Mouse (Mus musculus): Measurements from ENCODE around the gene Ghrhr. TPM values are rescaled to one million over a fixed set of nuclear protein-coding genes. Genes with fewer than 3 reads are reported as not detected.

The Ghrhr gene
- polyA plus RNA-seq, 1 experiment from 2014 or later = not detected

DNA sequence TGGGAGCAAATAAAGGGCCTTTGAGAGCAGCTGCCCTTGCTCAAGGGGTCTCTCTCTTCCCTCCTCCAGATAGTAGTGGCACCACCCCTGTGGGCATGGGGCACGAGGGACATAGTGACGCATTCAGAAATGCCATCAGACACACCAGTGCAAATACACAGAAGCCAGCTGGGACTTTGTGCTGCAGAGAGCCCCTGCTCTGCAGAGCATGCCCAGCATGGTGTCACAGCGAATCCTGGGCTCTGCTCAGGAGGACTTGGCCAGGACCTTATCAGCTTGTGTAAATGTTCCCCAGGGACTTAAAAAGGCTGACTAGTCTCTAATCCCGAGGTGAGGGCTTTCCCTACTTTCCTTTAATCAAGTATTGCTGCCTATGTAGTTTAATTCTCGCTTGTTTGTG is 34.4 kb upstream of the Ghrhr start:
- H3K9me3 ChIP-seq (replicated peaks) = no peaks in the 10 kb centered on the region
- H3K36me3 ChIP-seq = no peaks in the 10 kb centered on the region
- no peak overlapping the region for H3K9ac ChIP-seq
- 13% methylated on average over 5 of the region's 5 CpGs for WGBS
- no peak overlapping the region for H3K4me3 ChIP-seq
- 0 out of 2 replicates have a peak, but pooled peaks have one; percentile 26 for ATAC-seq (ENCODE audit: insufficient number of reproducible peaks, low FRiP score)
- H3K4me1 ChIP-seq (replicated peaks) = peaks cover 60% of the 10 kb centered on the region
- peaks cover 20% of the 10 kb centered on the region; the same call in 1 of the 2 replicates for H3K27me3 ChIP-seq (replicated peaks)
- H3K4me2 ChIP-seq = no peak overlapping the region
- H3K27ac ChIP-seq (ENCODE audit: poor library complexity, severe bottlenecking) = no peak overlapping the region

DNA sequence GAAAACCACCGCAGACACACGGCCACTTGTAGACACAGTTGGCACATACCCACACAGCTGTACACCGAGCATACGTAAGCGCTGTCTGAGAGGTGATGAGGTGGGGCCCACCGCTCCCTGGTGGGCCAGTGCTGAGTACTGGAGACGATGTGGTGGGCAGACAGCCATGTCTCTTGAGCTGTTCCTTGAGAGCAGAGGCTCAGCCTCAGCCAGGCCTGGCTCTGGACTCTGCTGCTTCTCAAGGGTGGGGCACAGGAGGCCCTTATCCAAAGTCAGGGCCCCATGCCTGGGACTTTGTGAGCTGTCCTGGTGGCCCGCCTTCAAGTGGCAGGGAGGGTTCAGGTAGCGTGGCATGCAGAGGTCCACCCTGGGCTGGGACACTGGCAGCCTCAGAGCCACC is 33.8 kb upstream of the Ghrhr start:
- Histone ChIP-seq H3K36me3 (no peaks in the 10 kb centered on the region), H3K4me2 (no peak overlapping the region), H3K4me3 (no peak overlapping the region), H3K4me1 (replicated peaks) (peaks cover 54% of the 10 kb centered on the region), H3K9ac (no peak overlapping the region), H3K9me3 (replicated peaks) (no peaks in the 10 kb centered on the region), H3K27me3 (replicated peaks) (0 out of 2 replicates have a peak, but pooled peaks cover 17% of the 10 kb centered on the region), H3K27ac (ENCODE audit: poor library complexity, severe bottlenecking) (no peak overlapping the region)
- 0 out of 2 replicates have a peak, but pooled peaks have one; percentile 34 for ATAC-seq (ENCODE audit: insufficient number of reproducible peaks, low FRiP score)
- 62% methylated on average over 9 of the region's 9 CpGs for WGBS

GRCm38 (mm10) chr6:55343446-55343845 is 32.6 kb upstream of the Ghrhr start:
- 83% methylated on average over 10 of the region's 10 CpGs for WGBS
- Histone ChIP-seq H3K4me1 (replicated peaks) (peaks cover 49% of the 10 kb centered on the region), H3K4me3 (no peak overlapping the region), H3K9ac (no peak overlapping the region), H3K27ac (ENCODE audit: poor library complexity, severe bottlenecking) (no peak overlapping the region), H3K9me3 (replicated peaks) (no peaks in the 10 kb centered on the region), H3K27me3 (replicated peaks) (peaks cover 14% of the 10 kb centered on the region; the same call in 1 of the 2 replicates), H3K36me3 (no peaks in the 10 kb centered on the region), H3K4me2 (no peak overlapping the region)
- ATAC-seq (ENCODE audit: insufficient number of reproducible peaks, low FRiP score) = no peak

- Histone ChIP-seq H3K27me3 (replicated peaks) (peaks cover 12% of the 10 kb centered on the region; the same call in 1 of the 2 replicates), H3K9ac (no peak overlapping the region), H3K4me2 (no peak overlapping the region), H3K9me3 (replicated peaks) (no peaks in the 10 kb centered on the region), H3K4me3 (no peak overlapping the region), H3K27ac (ENCODE audit: poor library complexity, severe bottlenecking) (no peak overlapping the region), H3K36me3 (no peaks in the 10 kb centered on the region), H3K4me1 (replicated peaks) (peaks cover 41% of the 10 kb centered on the region)
- no peak for ATAC-seq (ENCODE audit: insufficient number of reproducible peaks, low FRiP score)
- 53% methylated on average over 9 of the region's 9 CpGs for WGBS
Measured at GRCm38 (mm10) chr6:55344291-55345016, 31.6 kb upstream of the Ghrhr start.

- H3K9me3 ChIP-seq (replicated peaks) = peaks cover 7% of the 10 kb centered on the region; the same call in 1 of the 2 replicates
- H3K27me3 ChIP-seq (replicated peaks) = peaks cover 10% of the 10 kb centered on the region; the same call in 1 of the 2 replicates
- ATAC-seq (ENCODE audit: insufficient number of reproducible peaks, low FRiP score) = no peak
- H3K4me1 ChIP-seq (replicated peaks) = peaks cover 34% of the 10 kb centered on the region
- no peak overlapping the region for H3K4me3 ChIP-seq
- H3K9ac ChIP-seq = no peak overlapping the region
- WGBS = 87% methylated on average over 10 of the region's 10 CpGs
- H3K4me2 ChIP-seq = no peak overlapping the region
- no peak overlapping the region for H3K27ac ChIP-seq (ENCODE audit: poor library complexity, severe bottlenecking)
- no peaks in the 10 kb centered on the region for H3K36me3 ChIP-seq
Measured at GRCm38 (mm10) chr6:55345264-55345663, 30.8 kb upstream of the Ghrhr start.

DNA sequence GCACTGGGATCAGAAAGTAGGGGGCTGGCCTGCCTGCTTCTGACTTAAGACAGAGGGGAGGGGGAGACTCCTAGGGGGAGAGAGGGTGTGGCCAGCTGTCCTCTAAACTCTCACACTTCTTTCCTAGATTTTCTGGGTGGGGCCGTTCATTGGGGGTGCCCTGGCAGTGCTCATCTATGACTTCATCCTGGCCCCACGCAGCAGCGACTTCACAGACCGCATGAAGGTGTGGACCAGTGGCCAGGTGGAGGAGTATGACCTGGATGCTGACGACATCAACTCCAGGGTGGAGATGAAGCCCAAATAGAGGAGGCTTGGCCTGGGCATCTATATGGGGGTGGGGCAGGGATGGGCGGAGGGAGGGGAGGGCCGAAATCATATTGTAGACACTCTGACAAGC is 29.6 kb upstream of the Ghrhr start:
- H3K9ac ChIP-seq = no peak overlapping the region
- H3K4me1 ChIP-seq (replicated peaks) = peaks cover 23% of the 10 kb centered on the region
- H3K9me3 ChIP-seq (replicated peaks) = peaks cover 9% of the 10 kb centered on the region; the same call in 1 of the 2 replicates
- 86% methylated on average over 7 of the region's 7 CpGs for WGBS
- H3K27ac ChIP-seq (ENCODE audit: poor library complexity, severe bottlenecking) = no peak overlapping the region
- H3K27me3 ChIP-seq (replicated peaks) = peaks cover 10% of the 10 kb centered on the region; the same call in 1 of the 2 replicates
- H3K36me3 ChIP-seq = no peaks in the 10 kb centered on the region
- ATAC-seq (ENCODE audit: insufficient number of reproducible peaks, low FRiP score) = no peak
- H3K4me2 ChIP-seq = no peak overlapping the region
- H3K4me3 ChIP-seq = no peak overlapping the region

- Histone ChIP-seq H3K36me3 (no peaks in the 10 kb centered on the region), H3K9me3 (replicated peaks) (peaks cover 9% of the 10 kb centered on the region; the same call in 1 of the 2 replicates), H3K4me2 (no peak overlapping the region), H3K9ac (no peak overlapping the region), H3K4me1 (replicated peaks) (peaks cover 11% of the 10 kb centered on the region), H3K27me3 (replicated peaks) (peaks cover 10% of the 10 kb centered on the region; the same call in 1 of the 2 replicates), H3K27ac (ENCODE audit: poor library complexity, severe bottlenecking) (no peak overlapping the region), H3K4me3 (no peak overlapping the region)
- 81% methylated on average over 5 of the region's 5 CpGs for WGBS
- no peak for ATAC-seq (ENCODE audit: insufficient number of reproducible peaks, low FRiP score)
Measured at GRCm38 (mm10) chr6:55347711-55348571, 28.2 kb upstream of the Ghrhr start.

- Histone ChIP-seq H3K9ac (no peak overlapping the region), H3K9me3 (replicated peaks) (peaks cover 9% of the 10 kb centered on the region; the same call in 1 of the 2 replicates), H3K4me1 (replicated peaks) (peaks cover 8% of the 10 kb centered on the region), H3K27me3 (replicated peaks) (peaks cover 13% of the 10 kb centered on the region), H3K36me3 (no peaks in the 10 kb centered on the region), H3K4me2 (no peak overlapping the region), H3K4me3 (no peak overlapping the region), H3K27ac (ENCODE audit: poor library complexity, severe bottlenecking) (no peak overlapping the region)
- no peak for ATAC-seq (ENCODE audit: insufficient number of reproducible peaks, low FRiP score)
- WGBS = 87% methylated on average over 4 of the region's 4 CpGs
Measured at GRCm38 (mm10) chr6:55349231-55349630, 26.9 kb upstream of the Ghrhr start.

DNA sequence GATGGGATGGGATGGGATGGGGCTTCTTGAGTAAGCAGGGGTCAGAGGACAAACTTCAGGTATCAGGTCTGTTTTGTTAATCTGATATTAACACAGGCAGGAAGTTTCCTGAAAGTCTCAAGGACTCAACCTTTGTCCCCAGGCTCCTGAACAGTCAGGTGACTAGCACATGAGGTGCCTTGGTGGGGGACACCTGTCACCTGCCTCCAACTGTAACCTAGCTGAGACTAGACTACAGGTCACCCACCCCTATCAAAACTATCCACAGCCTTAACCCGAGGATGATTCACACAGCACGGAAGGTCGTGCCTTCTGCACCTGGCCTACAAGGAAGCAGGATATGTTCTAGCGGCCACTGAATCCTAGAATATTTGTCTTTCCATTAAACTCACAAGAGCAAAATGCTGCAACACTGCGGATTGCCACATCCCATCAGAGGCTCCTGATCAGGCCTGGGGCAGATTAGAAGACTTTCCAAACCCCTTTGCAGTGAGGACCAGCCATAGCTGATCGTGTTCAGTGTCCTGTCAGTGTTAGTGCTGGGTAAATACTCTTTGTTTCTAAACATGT is 25.6 kb upstream of the Ghrhr start:
- H3K9ac ChIP-seq = no peak overlapping the region
- H3K4me2 ChIP-seq = no peak overlapping the region
- WGBS = 83% methylated on average over 6 of the region's 6 CpGs
- H3K27ac ChIP-seq (ENCODE audit: poor library complexity, severe bottlenecking) = no peak overlapping the region
- peaks cover 9% of the 10 kb centered on the region; the same call in 1 of the 2 replicates for H3K9me3 ChIP-seq (replicated peaks)
- H3K36me3 ChIP-seq = no peaks in the 10 kb centered on the region
- no peak for ATAC-seq (ENCODE audit: insufficient number of reproducible peaks, low FRiP score)
- peaks cover 17% of the 10 kb centered on the region for H3K27me3 ChIP-seq (replicated peaks)
- H3K4me3 ChIP-seq = no peak overlapping the region
- no peaks in the 10 kb centered on the region for H3K4me1 ChIP-seq (replicated peaks)

- H3K27ac ChIP-seq (ENCODE audit: poor library complexity, severe bottlenecking) = no peak overlapping the region
- H3K36me3 ChIP-seq = no peaks in the 10 kb centered on the region
- peaks cover 17% of the 10 kb centered on the region for H3K27me3 ChIP-seq (replicated peaks)
- no peak overlapping the region for H3K9ac ChIP-seq
- H3K4me2 ChIP-seq = no peak overlapping the region
- no peak overlapping the region for H3K4me3 ChIP-seq
- peaks cover 9% of the 10 kb centered on the region; the same call in 1 of the 2 replicates for H3K9me3 ChIP-seq (replicated peaks)
- WGBS = 64% methylated on average over 7 of the region's 7 CpGs
- H3K4me1 ChIP-seq (replicated peaks) = 0 out of 2 replicates have a peak, but pooled peaks cover 7% of the 10 kb centered on the region
- no peak for ATAC-seq (ENCODE audit: insufficient number of reproducible peaks, low FRiP score)
Measured at GRCm38 (mm10) chr6:55351712-55352111, 24.4 kb upstream of the Ghrhr start.
